Mouse (Mus musculus) heart, postnatal 14 days (tissue): Measurements from ENCODE around the gene Dtx1. TPM values are rescaled to one million over a fixed set of nuclear protein-coding genes. Genes with fewer than 3 reads are reported as not detected.

Experiments
- DNase-seq, 2 experiments: peaks; one replicate each; pipeline ENCODE4 v3.0.0; 2021 to 2022
- intact Hi-C: fragments of 180-260 bp; cut with DNase I; formaldehyde crosslinking; loops from one replicate; pipeline ENCODE4 v1.15.1; 2025
- total RNA-seq, 2 experiments: library from RNA; stranded (reverse); gene quantifications; 2 replicates each; pipeline ENCODE4 v1.2.3; 2021

The Dtx1 gene
- total RNA-seq, 2 experiments from 2014 or later, result 1.3 to 3.1 TPM

- intact Hi-C loops, result loop anchor here (2.0 kb wide), 1 partner anchor 27 kb away; no protein-coding TSS in a partner anchor
- no peak for DNase-seq
Measured at GRCm38 (mm10) chr5:120647814-120648491, 63.8 kb downstream of the Dtx1 start.

GRCm38 (mm10) chr5:120647361-120647760 lies 64.4 kb downstream of the Dtx1 start:
- no peak for DNase-seq
- intact Hi-C loops, result no loop called here

DNA sequence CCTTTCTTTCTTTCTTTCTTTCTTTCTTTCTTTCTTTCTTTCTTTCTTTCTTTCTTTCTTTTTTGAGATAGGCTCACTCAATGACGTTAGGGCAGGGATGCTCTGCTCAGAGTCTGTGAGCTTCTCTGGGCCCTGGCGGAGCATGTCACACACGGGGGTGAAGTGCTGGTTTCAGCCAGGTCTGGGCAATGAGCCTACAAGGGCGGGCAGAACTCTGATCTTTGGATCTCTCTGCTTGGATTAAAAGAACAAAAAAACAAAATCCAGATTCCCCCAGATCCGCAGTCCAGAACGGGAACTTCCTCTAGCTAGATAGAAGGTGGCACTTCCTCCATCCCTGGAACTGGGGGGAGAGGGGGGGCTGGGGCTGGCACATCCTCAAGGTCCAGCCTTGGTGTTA lies 65.9 kb downstream of the Dtx1 start:
- intact Hi-C loops, result no loop called here
- DNase-seq, result no peak

GRCm38 (mm10) chr5:120644227-120644626 lies 67.5 kb downstream of the Dtx1 start:
- DNase-seq, result no peak
- intact Hi-C loops, result no loop called here

DNA sequence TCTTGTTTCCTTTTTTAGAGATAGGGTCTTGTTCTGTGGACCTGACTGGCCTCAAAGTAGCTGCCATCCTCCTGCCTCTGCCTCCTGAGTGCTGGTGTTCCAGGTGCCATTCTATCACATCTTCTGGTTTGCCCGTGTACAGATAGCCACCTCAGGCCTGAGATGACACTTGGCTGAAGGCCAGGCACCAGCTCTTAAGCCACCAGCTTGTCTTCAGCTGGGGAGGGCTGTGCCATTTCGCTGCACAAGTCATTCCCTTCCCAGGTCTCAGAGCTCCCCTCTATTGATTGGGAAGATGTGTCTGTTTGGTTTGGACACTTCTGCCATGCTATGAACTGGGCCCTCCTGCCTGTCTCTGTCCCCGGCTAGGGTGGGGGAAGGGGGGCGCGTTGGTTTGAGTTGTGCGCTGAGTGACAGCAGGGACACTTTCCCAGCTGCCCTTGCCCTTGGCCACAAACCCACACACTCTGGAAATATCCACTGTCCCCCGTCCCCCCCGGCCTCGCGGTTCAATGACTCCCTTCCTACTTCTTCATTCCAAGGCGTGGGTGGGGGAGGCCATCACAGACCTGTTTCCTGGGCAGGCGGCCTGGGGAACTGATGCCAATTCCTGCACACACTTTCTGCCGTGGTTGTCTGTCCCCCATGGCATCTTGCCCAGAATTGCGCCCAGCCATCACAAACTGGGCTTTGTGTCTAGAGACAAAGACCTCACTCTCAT lies 68.2 kb downstream of the Dtx1 start:
- intact Hi-C loops, result no loop called here

GRCm38 (mm10) chr5:120640094-120640493 lies 71.6 kb downstream of the Dtx1 start:
- DNase-seq, result no peak
- intact Hi-C loops, result no loop called here

More for the DNA sequence above, 68.2 kb downstream of the Dtx1 start:
- DNase-seq, result no peak

DNA sequence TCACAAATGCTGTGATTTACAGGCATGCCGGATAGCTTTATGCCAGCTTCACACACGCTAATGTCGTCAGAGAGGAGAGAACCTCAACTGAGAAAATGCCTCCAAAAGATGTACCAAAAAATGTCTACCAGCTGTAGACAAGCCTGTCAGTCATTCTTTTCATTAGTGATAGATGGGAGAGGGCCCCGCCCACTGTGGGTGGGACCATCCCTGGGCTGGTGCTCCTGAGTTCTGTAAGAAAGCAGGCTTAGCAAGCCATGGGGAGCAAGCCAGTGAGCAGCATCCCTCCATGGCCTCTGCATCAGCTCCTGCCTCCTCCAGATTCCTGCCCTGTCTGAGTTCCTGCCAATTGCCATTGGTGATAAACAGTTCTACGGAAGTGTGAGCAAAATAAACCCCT lies 76.1 kb downstream of the Dtx1 start:
- intact Hi-C loops, result no loop called here
- no peak for DNase-seq

DNA sequence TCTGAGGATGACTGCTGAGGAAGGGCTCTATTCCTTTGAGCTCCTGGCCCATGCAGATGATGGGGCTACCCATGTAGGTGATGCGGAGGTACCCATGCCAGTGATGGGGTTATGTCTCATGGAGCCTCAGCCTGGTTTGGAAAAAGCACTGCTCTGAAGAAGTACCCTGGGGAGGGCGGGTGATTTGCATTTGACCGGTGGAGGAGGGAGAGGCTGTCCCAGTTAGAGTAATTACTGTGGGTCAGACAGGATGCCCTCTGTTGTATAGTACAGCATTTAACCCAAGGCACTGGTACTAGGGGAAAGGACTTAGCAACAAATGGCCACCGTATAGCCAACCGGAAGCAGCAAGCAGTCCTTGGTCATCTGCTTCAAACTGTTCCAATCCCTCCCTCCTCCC lies 76.9 kb downstream of the Dtx1 start:
- intact Hi-C loops, result no loop called here
- no peak for DNase-seq

- intact Hi-C loops, result no loop called here
- no peak for DNase-seq
Measured at GRCm38 (mm10) chr5:120634131-120634530, 77.6 kb downstream of the Dtx1 start, which contains the start of gene Cfap73. Gene Cfap73, minus strand, starts transcription at chr5:120634235.

DNA sequence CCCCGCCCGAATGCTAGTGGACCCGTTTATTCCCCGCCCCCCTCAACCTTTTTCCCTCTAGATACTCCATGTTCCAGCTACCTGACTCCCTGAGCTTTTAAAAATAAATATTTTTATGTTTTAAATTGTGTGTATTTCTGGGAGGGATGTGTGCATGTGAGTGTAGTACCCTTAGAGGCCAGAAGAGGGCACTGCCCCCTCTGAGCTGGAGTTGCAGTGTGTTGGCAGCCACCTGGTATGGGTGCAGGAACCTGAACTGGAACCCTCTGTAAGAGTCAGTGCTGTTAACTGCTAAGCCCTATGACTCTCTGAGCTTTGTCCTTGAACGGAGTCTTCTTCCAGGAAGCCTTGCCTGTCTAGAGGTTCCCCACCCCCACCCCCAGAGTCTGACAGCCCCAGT lies 79.8 kb downstream of the Dtx1 start:
- no peak for DNase-seq
- intact Hi-C loops, result no loop called here

DNA sequence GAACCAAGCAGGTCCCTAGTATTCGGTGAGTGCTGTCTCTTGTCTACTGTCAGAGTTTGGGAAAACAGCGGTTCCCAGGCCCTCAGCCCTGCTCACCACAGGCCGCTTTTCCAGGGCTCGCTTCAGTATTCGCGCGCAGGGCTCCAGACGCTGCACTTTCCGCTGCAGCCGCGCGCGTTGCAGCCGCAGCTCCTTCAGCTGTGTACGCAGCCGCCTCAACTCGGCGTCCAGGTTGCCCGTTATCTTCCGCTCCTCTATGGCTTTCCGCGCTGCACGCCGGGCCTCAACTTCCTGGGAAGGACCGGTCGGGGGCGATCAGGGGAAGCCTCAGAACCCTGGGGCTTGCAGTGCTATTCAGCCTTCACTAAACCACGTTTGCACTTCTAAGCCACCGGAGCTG lies 80.6 kb downstream of the Dtx1 start:
- intact Hi-C loops, result no loop called here
- no peak for DNase-seq

Other genes starting within 250 kb of the Dtx1 start
- gene Sdsl, start 239.1 kb downstream of the Dtx1 start, total RNA-seq, result 10 to 100 TPM in 1 of 2 experiments, 1 to 10 TPM in 1; 8.7 to 10.9 TPM
- not detected for gene Sds, start 235.4 kb downstream of the Dtx1 start, total RNA-seq
- 10 to 100 TPM; 37.5 to 42.2 TPM for gene Plbd2, start 208.3 kb downstream of the Dtx1 start, total RNA-seq
- 10 to 100 TPM in 1 of 2 experiments, 1 to 10 TPM in 1; 8.7 to 16.4 TPM for gene Slc8b1, start 200.8 kb downstream of the Dtx1 start, total RNA-seq
- 10 to 100 TPM; 34.1 to 39.0 TPM for gene Tpcn1, start 123.3 kb downstream of the Dtx1 start, total RNA-seq
- under 1 TPM in 1 of 2 experiments, not detected in 1; 0.15 TPM for gene Iqcd, start 122.9 kb downstream of the Dtx1 start, total RNA-seq
- gene Rita1, start 99.3 kb downstream of the Dtx1 start, total RNA-seq, result 10 to 100 TPM; 15.1 to 18.3 TPM
- 10 to 100 TPM; 20.4 to 22.5 TPM for gene Ddx54, start 99.2 kb downstream of the Dtx1 start, total RNA-seq
- not detected for gene Cfap73, start 77.7 kb downstream of the Dtx1 start, total RNA-seq
- gene Rasal1, start 63.1 kb downstream of the Dtx1 start, total RNA-seq, result under 1 TPM in 1 of 2 experiments, not detected in 1; 0.59 TPM
- under 1 TPM; 0.26 to 0.37 TPM for gene Oas2, start 37.9 kb upstream of the Dtx1 start, total RNA-seq
- under 1 TPM in 1 of 2 experiments, not detected in 1; 0.20 TPM for gene Oas3, start 65.7 kb upstream of the Dtx1 start, total RNA-seq
- gene Oas1e, start 83.6 kb upstream of the Dtx1 start, total RNA-seq, result not detected
- under 1 TPM; 0.31 to 0.34 TPM for gene Oas1c, start 100.6 kb upstream of the Dtx1 start, total RNA-seq
- not detected for gene Oas1f, start 135.4 kb upstream of the Dtx1 start, total RNA-seq
- gene Oas1h, start 149.5 kb upstream of the Dtx1 start, total RNA-seq, result not detected
- gene Oas1g, start 175.7 kb upstream of the Dtx1 start, total RNA-seq, result not detected
- under 1 TPM; 0.19 to 0.34 TPM for gene Oas1a, start 195.6 kb upstream of the Dtx1 start, total RNA-seq
- not detected for gene Oas1d, start 202.6 kb upstream of the Dtx1 start, total RNA-seq